Mouse (Mus musculus) testis, adult 2 months (tissue): ENCODE results near the gene Lrrd1.

Experiments
- CTCF ChIP-seq: fragments of 200-500 bp; IDR thresholded peaks from 2 replicates; pipeline ENCODE4 v1.5.1; 2012; ENCODE audit warnings: low read depth, mild to moderate bottlenecking, inconsistent platforms, low read length, moderate library complexity; ENCODE audit not compliant: control insufficient read depth, insufficient read depth, insufficient replicate concordance
- POLR2A ChIP-seq: fragments of 200-500 bp; IDR thresholded peaks from 2 replicates; pipeline ENCODE4 v1.6.1; 2012; ENCODE audit warnings: low read depth, mild to moderate bottlenecking, inconsistent platforms, low read length, moderate library complexity; ENCODE audit not compliant: control insufficient read depth

DNA sequence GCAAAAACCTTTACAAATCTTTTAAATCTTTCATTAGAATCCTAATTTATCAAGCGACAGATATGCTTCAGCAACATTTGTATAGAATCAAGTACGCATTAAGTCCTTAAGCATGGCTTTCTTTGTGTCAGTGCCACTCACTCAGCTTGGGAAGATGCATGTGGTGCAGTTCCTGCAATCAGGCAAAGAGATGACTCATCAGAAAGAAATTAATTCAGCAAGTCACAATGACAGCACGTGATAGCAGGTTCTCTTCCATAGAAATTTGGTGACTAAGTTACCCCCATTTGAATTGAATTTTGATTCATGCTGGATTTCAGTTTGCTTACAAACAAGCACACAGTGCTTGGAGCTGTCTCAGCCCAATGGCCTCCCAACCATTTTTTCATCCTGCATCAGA lies 28.5 kb downstream of the Lrrd1 start:
- no peak for TF ChIP-seq POLR2A
- no peak for TF ChIP-seq CTCF
